Mouse (Mus musculus) liver, adult 2 months (tissue): ENCODE results near the gene Fgfr2. TPM values are rescaled to one million over a fixed set of nuclear protein-coding genes. Genes with fewer than 3 reads are reported as not detected.

Source experiments
- DNase-seq: peaks from one replicate; pipeline ENCODE4 v3.0.0-alpha.2; 2011; ENCODE audit warnings: low read depth, low spot score; ENCODE audit errors: extremely low read depth
- H3K27ac ChIP-seq: fragments of 200-500 bp; replicated peaks from 2 replicates; pipeline ENCODE4 v1.5.1; 2012; ENCODE audit warnings: low read depth, mild to moderate bottlenecking, control low read depth, inconsistent platforms, low read length; ENCODE audit not compliant: insufficient read depth
- H3K27me3 ChIP-seq: fragments of 200-500 bp; 2 replicates; pipeline ENCODE4 v1.6.1; 2012; ENCODE audit warnings: mild to moderate bottlenecking, moderate library complexity, low read length, inconsistent platforms; ENCODE audit not compliant: control insufficient read depth, insufficient read depth
- H3K36me3 ChIP-seq: fragments of 200-500 bp; 2 replicates; pipeline ENCODE4 v1.6.1; 2012; ENCODE audit warnings: low read length, inconsistent platforms; ENCODE audit not compliant: control insufficient read depth, insufficient read depth
- H3K4me1 ChIP-seq: fragments of 200-500 bp; 2 replicates; pipeline ENCODE4 v1.6.1; 2011; ENCODE audit warnings: low read length; ENCODE audit not compliant: control insufficient read depth, insufficient read depth
- H3K4me3 ChIP-seq: fragments of 200-500 bp; 2 replicates; pipeline ENCODE4 v1.5.1; 2011; ENCODE audit warnings: low read depth, mild to moderate bottlenecking, control low read depth, low read length, moderate library complexity; ENCODE audit not compliant: insufficient read depth
- H3K79me2 ChIP-seq: fragments of 200-500 bp; 2 replicates; pipeline ENCODE4 v1.6.1; 2012; ENCODE audit warnings: inconsistent platforms, mild to moderate bottlenecking, low read length, moderate library complexity; ENCODE audit not compliant: control insufficient read depth, insufficient read depth
- H3K9ac ChIP-seq: fragments of 200-500 bp; 2 replicates; pipeline ENCODE4 v1.6.1; 2012; ENCODE audit warnings: low read depth, mild to moderate bottlenecking, control low read depth, inconsistent platforms, low read length
- CTCF ChIP-seq: fragments of 200-500 bp; IDR thresholded peaks from 2 replicates; pipeline ENCODE4 v1.5.1; 2011; ENCODE audit warnings: low read depth, low read length, control low read depth
- POLR2A ChIP-seq: fragments of 200-500 bp; IDR thresholded peaks from 2 replicates; pipeline ENCODE4 v1.6.1; 2011; ENCODE audit warnings: low read length, control low read depth; ENCODE audit not compliant: insufficient read depth; ENCODE audit errors: extremely low read depth
- WGBS: fragments of 180-500 bp; shearing (Covaris S2); methylation state at CpG from one replicate; pipeline ENCODE4 v1.1.7; 2018; 5-methylcytosine and 5-hydroxymethylcytosine counted together
- polyA plus RNA-seq: library from polyadenylated mRNA; depleted of rRNA; stranded (reverse); fragments of >200 nt; gene quantifications from 2 replicates; pipeline ENCODE4 v1.2.3, GENCODE M21; 2012
- total RNA-seq: library from RNA; depleted of rRNA; stranded (reverse); fragments of >200 nt; gene quantifications from 2 replicates; pipeline ENCODE4 v1.2.3, GENCODE M21; 2014

The Fgfr2 gene
- total and polyA plus RNA-seq, 2 experiments = 16.7 to 35.2 TPM

GRCm38 (mm10) chr7:131153044-131153443 lies 1970.1 kb downstream of the Fgfr2 start:
- 63% methylated on average over 5 of the region's 5 CpGs for WGBS
- no peak overlapping the region for H3K27ac ChIP-seq
- H3K79me2 ChIP-seq = no peaks in the 10 kb centered on the region; the same call in 1 of the 2 replicates
- H3K9ac ChIP-seq = no peak overlapping the region
- no peak for TF ChIP-seq POLR2A
- no peak for TF ChIP-seq CTCF
- no peak overlapping the region for H3K4me3 ChIP-seq
- no peaks in the 10 kb centered on the region for H3K4me1 ChIP-seq
- no peaks in the 10 kb centered on the region for H3K27me3 ChIP-seq
- no peaks in the 10 kb centered on the region for H3K36me3 ChIP-seq
- DNase-seq = no peak

GRCm38 (mm10) chr7:131150179-131150578 lies 1973.0 kb downstream of the Fgfr2 start:
- no peak overlapping the region for H3K9ac ChIP-seq
- TF ChIP-seq POLR2A = no peak
- TF ChIP-seq CTCF = no peak
- DNase-seq = no peak
- no peak overlapping the region for H3K27ac ChIP-seq
- H3K4me1 ChIP-seq = no peaks in the 10 kb centered on the region
- H3K4me3 ChIP-seq = no peak overlapping the region
- no peaks in the 10 kb centered on the region; the same call in 1 of the 2 replicates for H3K79me2 ChIP-seq
- 78% methylated on average over 3 of the region's 3 CpGs for WGBS
- no peaks in the 10 kb centered on the region for H3K27me3 ChIP-seq
- H3K36me3 ChIP-seq = no peaks in the 10 kb centered on the region

- Histone ChIP-seq H3K4me1 (no peaks in the 10 kb centered on the region), H3K36me3 (no peaks in the 10 kb centered on the region), H3K27ac (no peak within 1 kb of the TSS), H3K9ac (no peak within 1 kb of the TSS), H3K27me3 (no peaks in the 10 kb centered on the region), H3K79me2 (no peaks in the 10 kb centered on the region), H3K4me3 (no peak within 1 kb of the TSS)
- WGBS = 89% methylated on average over 2 of the region's 2 CpGs
- DNase-seq = no peak
- TF ChIP-seq CTCF (no peak), POLR2A (no peak)
Observed at GRCm38 (mm10) chr7:131146214-131146613, 1976.9 kb downstream of the Fgfr2 start, which contains the start of gene 4933402N03Rik. Gene 4933402N03Rik (minus strand): TSS chr7:131146314.

- no peak for DNase-seq
- 71% methylated on average over 3 of the region's 3 CpGs for WGBS
Observed at GRCm38 (mm10) chr7:131133181-131133580, 1990.0 kb downstream of the Fgfr2 start.

GRCm38 (mm10) chr7:131130021-131130420 lies 1993.1 kb downstream of the Fgfr2 start:
- no peak for TF ChIP-seq CTCF
- no peak for TF ChIP-seq POLR2A
- no peaks in the 10 kb centered on the region for H3K4me1 ChIP-seq
- no peak overlapping the region for H3K4me3 ChIP-seq
- H3K79me2 ChIP-seq = no peaks in the 10 kb centered on the region
- no peaks in the 10 kb centered on the region for H3K36me3 ChIP-seq
- H3K27ac ChIP-seq = no peak overlapping the region
- no peaks in the 10 kb centered on the region for H3K27me3 ChIP-seq
- 75% methylated on average over 12 of the region's 12 CpGs for WGBS
- no peak overlapping the region for H3K9ac ChIP-seq
- no peak for DNase-seq

More at GRCm38 (mm10) chr7:131133181-131133580, 1990.0 kb downstream of the Fgfr2 start:
- Histone ChIP-seq H3K27me3 (no peaks in the 10 kb centered on the region; the same call in 1 of the 2 replicates), H3K9ac (no peak overlapping the region), H3K27ac (no peak overlapping the region), H3K4me1 (no peaks in the 10 kb centered on the region), H3K36me3 (no peaks in the 10 kb centered on the region), H3K4me3 (no peak overlapping the region), H3K79me2 (no peaks in the 10 kb centered on the region)
- TF ChIP-seq CTCF = no peak
- no peak for TF ChIP-seq POLR2A

- no peak overlapping the region for H3K27ac ChIP-seq
- DNase-seq = no peak
- no peaks in the 10 kb centered on the region for H3K79me2 ChIP-seq
- no peaks in the 10 kb centered on the region for H3K4me1 ChIP-seq
- H3K27me3 ChIP-seq = no peaks in the 10 kb centered on the region
- no peaks in the 10 kb centered on the region for H3K36me3 ChIP-seq
- no peak for TF ChIP-seq CTCF
- TF ChIP-seq POLR2A = no peak
- no peak overlapping the region for H3K9ac ChIP-seq
- 89% methylated on average over 2 of the region's 2 CpGs for WGBS
- H3K4me3 ChIP-seq = no peak overlapping the region
Observed at GRCm38 (mm10) chr7:131122210-131122807, 2000.8 kb downstream of the Fgfr2 start.
